Mouse (Mus musculus): Measurements from ENCODE around the gene Plekha8.

- TF ChIP-seq ZC3H11A (IDR thresholded peaks at IDR 0.05; ENCODE audit: borderline replicate concordance, low read depth, low read length) (no peak), CHD2 (IDR thresholded peaks at IDR 0.05; ENCODE audit: low read depth, low read length) (no peak), HCFC1 (IDR thresholded peaks at IDR 0.05; ENCODE audit: borderline replicate concordance, insufficient read depth, low read length) (no peak)
These were observed 46.4 kb upstream of the Plekha8 start for GRCm38 (mm10) chr6:54548314-54549019.
